9 mouse cellular contexts compared by ENCODE assay signal in the genomic region with DNA sequence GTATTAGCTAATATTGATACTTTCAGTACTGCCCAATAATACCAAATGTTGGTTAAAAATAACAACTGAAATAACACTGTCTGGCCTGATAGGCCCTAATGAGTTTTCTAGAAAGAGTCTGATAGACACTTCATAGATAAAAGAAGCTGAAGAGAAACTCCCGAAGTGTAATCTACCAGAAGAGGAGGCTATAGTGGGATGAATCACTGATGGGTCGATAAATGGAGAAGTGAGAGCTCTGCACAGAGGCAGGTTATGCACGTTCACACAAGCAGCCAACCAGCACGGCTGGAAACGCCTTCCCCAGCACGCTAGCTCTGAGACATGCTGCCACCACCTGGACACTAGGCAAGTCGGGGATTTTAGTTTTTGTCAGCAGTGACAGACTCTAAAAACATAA. TPM values are rescaled to one million over a fixed set of nuclear protein-coding genes. Genes with fewer than 3 reads are reported as not detected.
DNase-seq lines count a peak whose midpoint lies in the region; ATAC-seq lines count a peak whose summit lies in the region.
"Had no signal": no experiment of that assay in that cellular context is flagged by ENCODE, and none has a peak within 500 bp of the region (broad histone marks: within the 10 kb centered on the region; RNA-seq: fewer than 3 reads in every experiment).

No protein-coding gene starts in this region.

- H3K4me1 ChIP-seq in embryonic facial prominence, embryonic 14.5 days (ENCODE audit: control insufficient read depth, insufficient read depth, low read length): peaks cover 17% of the 10 kb centered on the region
- H3K4me1 ChIP-seq in lung, embryonic 15.5 days: peaks cover 37% of the 10 kb centered on the region

- intact Hi-C loops in heart, postnatal 14 days (cut with DNase I): loop anchor here (5.0 to 10.0 kb wide), 7 partner anchors 86 to 714 kb away; a partner anchor contains a TSS

- DNase-seq in CD4-positive helper T cell, adult 2 months (ENCODE audit: low read depth, low spot score): peak; percentile 69
- peak; percentile 71 for DNase-seq in adrenal gland, postnatal 25 days
- DNase-seq in embryonic facial prominence, embryonic 14.5 days (ENCODE audit: low spot score): peak; percentile 91
- DNase-seq in heart, postnatal 14 days: peak; percentile 62 to 67
- DNase-seq in layer of hippocampus, adult 11-12 months (ENCODE audit: low spot score): peak; percentile 81
- peak; percentile 55 for DNase-seq in ovary, postnatal 14 days (ENCODE audit: low spot score)
- peak; percentile 63 to 70 for DNase-seq in thymus, postnatal 10 days (ENCODE audit: low spot score in 2 of 2)

- ATAC-seq in embryonic facial prominence, embryonic 14.5 days (ENCODE audit: low read depth): peak; percentile 28; the same call in 1 of the 2 replicates
- ATAC-seq in lung, embryonic 15.5 days (ENCODE audit: borderline replicate concordance, extremely low read depth, low FRiP score, low TSS enrichment): 0 out of 2 replicates have a peak, but pooled peaks have one; percentile 28

- H3K27me3 ChIP-seq in embryonic facial prominence, embryonic 14.5 days (replicated peaks; ENCODE audit: control insufficient read depth, insufficient read depth, low read length): no peaks in the 10 kb centered on the region
- H3K27me3 ChIP-seq in lung, embryonic 15.5 days: no peaks in the 10 kb centered on the region
- H3K27me3 ChIP-seq: embryonic facial prominence, embryonic 15.5 days had no signal

- no peak overlapping the region for H3K9ac ChIP-seq in embryonic facial prominence, embryonic 14.5 days (ENCODE audit: low read depth, low read length)
- H3K9ac ChIP-seq in lung, embryonic 15.5 days: no peak overlapping the region
- H3K9ac ChIP-seq: embryonic facial prominence, embryonic 15.5 days had no signal

- no peak overlapping the region for H3K4me3 ChIP-seq in embryonic facial prominence, embryonic 14.5 days (ENCODE audit: low read depth, low read length)
- H3K4me3 ChIP-seq in lung, embryonic 15.5 days: no peak overlapping the region
- H3K4me3 ChIP-seq: embryonic facial prominence, embryonic 15.5 days had no signal

- H3K9me3 ChIP-seq in embryonic facial prominence, embryonic 14.5 days (ENCODE audit: control insufficient read depth, low read length): no peaks in the 10 kb centered on the region
- no peaks in the 10 kb centered on the region for H3K9me3 ChIP-seq in lung, embryonic 15.5 days
- H3K9me3 ChIP-seq: embryonic facial prominence, embryonic 15.5 days had no signal

- H3K27ac ChIP-seq in embryonic facial prominence, embryonic 14.5 days (replicated peaks; ENCODE audit: low read depth, low read length): no peak overlapping the region
- H3K27ac ChIP-seq in lung, embryonic 15.5 days: 0 out of 2 replicates have a peak overlapping the region, but pooled peaks have one; percentile 16
- H3K27ac ChIP-seq: embryonic facial prominence, embryonic 15.5 days had no signal

- WGBS in embryonic facial prominence, embryonic 14.5 days: 7% methylated on average over 7 of the region's 7 CpGs
- 2% methylated on average over 7 of the region's 7 CpGs for WGBS in lung, embryonic 15.5 days

- H3K36me3 ChIP-seq in embryonic facial prominence, embryonic 14.5 days (ENCODE audit: control insufficient read depth, insufficient read depth, low read length): no peaks in the 10 kb centered on the region
- 0 out of 2 replicates have a peak, but pooled peaks cover 2% of the 10 kb centered on the region for H3K36me3 ChIP-seq in lung, embryonic 15.5 days
- H3K36me3 ChIP-seq: embryonic facial prominence, embryonic 15.5 days had no signal

- H3K4me2 ChIP-seq in embryonic facial prominence, embryonic 14.5 days (ENCODE audit: low read depth, low read length): no peak overlapping the region
- H3K4me2 ChIP-seq in lung, embryonic 15.5 days: peak overlapping the region; percentile 25; the same call in 1 of the 2 replicates
- H3K4me2 ChIP-seq: embryonic facial prominence, embryonic 15.5 days had no signal

RNA-seq across cellular contexts. Expression of a gene that starts 2.9 kb away (rescaled TPM):
- total RNA-seq in adrenal gland, postnatal 25 days (2021): 44.1 and 49.2 TPM in 2 replicates
- polyA plus RNA-seq in embryonic facial prominence, embryonic 14.5 days (2014; fragmentation: Nextera tagmentation; extraction: Ambion mirVana): 56.5 and 57.1 TPM in 2 replicates
- total RNA-seq in heart, postnatal 14 days (2021): 10 to 100 TPM; 26.1 to 27.3 TPM
- 68.8 and 69.7 TPM in 2 replicates for polyA plus RNA-seq in lung, embryonic 15.5 days (2015; fragmentation: Nextera tagmentation; extraction: Ambion mirVana)
